ENCODE assay signal across 10 mouse cellular contexts in the genomic region with DNA sequence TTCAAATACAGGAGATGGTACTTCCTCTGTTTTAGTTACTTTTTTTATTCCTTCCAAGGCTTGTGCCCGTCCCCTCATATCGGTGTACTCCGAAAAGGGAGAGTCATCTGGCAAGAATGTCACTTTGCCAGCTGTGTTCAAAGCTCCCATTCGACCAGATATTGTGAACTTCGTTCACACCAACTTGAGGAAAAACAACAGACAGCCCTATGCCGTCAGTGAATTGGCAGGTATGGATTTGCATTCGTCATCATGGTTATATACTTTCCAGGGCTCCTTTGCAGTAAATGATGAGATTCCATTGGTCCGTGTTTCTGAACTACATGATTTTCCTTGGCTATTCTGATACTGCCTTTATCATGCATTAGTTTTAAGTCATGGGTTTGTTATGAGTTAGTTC. TPM values are rescaled to one million over a fixed set of nuclear protein-coding genes. Genes with fewer than 3 reads are reported as not detected.
A peak's percentile ranks its signal among the peaks of the same experiment; 100 is the strongest.
DNase-seq lines count a peak whose midpoint lies in the region; ATAC-seq and TF ChIP-seq lines count a peak whose summit lies in the region.
"Had no signal": no experiment of that assay in that cellular context is flagged by ENCODE, and none has a peak within 500 bp of the region (broad histone marks: within the 10 kb centered on the region; RNA-seq: fewer than 3 reads in every experiment).

No protein-coding gene starts in this region.

- H3K4me3 ChIP-seq in left cerebral cortex, adult 2 months, result peak overlapping the region; percentile 97
- peak overlapping the region; percentile 94; the same call in 1 of the 2 replicates for H3K4me3 ChIP-seq in embryonic facial prominence, embryonic 12.5 days
- peak overlapping the region; percentile 66 for H3K4me3 ChIP-seq in intestine, embryonic 16.5 days (ENCODE audit: low read length)
- peak overlapping the region; percentile 73; the same call in 1 of the 2 replicates for H3K4me3 ChIP-seq in neural tube, embryonic 14.5 days (ENCODE audit: low read depth, low read length)

- WGBS in embryonic facial prominence, embryonic 12.5 days, result 73% methylated on average over 8 of the region's 8 CpGs
- 49% methylated on average over 8 of the region's 8 CpGs for WGBS in intestine, embryonic 16.5 days
- WGBS in neural tube, embryonic 14.5 days, result 71% methylated on average over 8 of the region's 8 CpGs

- H3K36me3 ChIP-seq in embryonic facial prominence, embryonic 12.5 days, result peaks cover 38% of the 10 kb centered on the region
- peaks cover 16% of the 10 kb centered on the region for H3K36me3 ChIP-seq in intestine, embryonic 16.5 days (ENCODE audit: control insufficient read depth, insufficient read depth, low read length)
- H3K36me3 ChIP-seq in neural tube, embryonic 14.5 days (ENCODE audit: control insufficient read depth, insufficient read depth, low read length), result peaks cover 38% of the 10 kb centered on the region

- peak overlapping the region; percentile 83 for H3K4me2 ChIP-seq in embryonic facial prominence, embryonic 12.5 days (replicated peaks)
- peak overlapping the region; percentile 76 for H3K4me2 ChIP-seq in intestine, embryonic 16.5 days (ENCODE audit: low read depth, low read length)
- H3K4me2 ChIP-seq in neural tube, embryonic 14.5 days (ENCODE audit: low read depth, low read length), result peak overlapping the region; percentile 94; the same call in 1 of the 2 replicates

- H3K9me3 ChIP-seq in embryonic facial prominence, embryonic 12.5 days, result no peaks in the 10 kb centered on the region
- H3K9me3 ChIP-seq in intestine, embryonic 16.5 days (ENCODE audit: control insufficient read depth, low read length), result no peaks in the 10 kb centered on the region
- no peaks in the 10 kb centered on the region for H3K9me3 ChIP-seq in neural tube, embryonic 14.5 days (ENCODE audit: control insufficient read depth, low read length)

- H3K9ac ChIP-seq in embryonic facial prominence, embryonic 12.5 days, result peak overlapping the region; percentile 88; the same call in 1 of the 2 replicates
- peak overlapping the region; percentile 43 for H3K9ac ChIP-seq in intestine, embryonic 16.5 days (ENCODE audit: low read depth, low read length)
- H3K9ac ChIP-seq in neural tube, embryonic 14.5 days (replicated peaks; ENCODE audit: low read depth, low read length), result no peak overlapping the region

- no peak for TF ChIP-seq CTCF in left cerebral cortex, adult 2 months (IDR thresholded peaks at IDR 0.05)

- no peaks in the 10 kb centered on the region for H3K27me3 ChIP-seq in embryonic facial prominence, embryonic 12.5 days
- no peaks in the 10 kb centered on the region for H3K27me3 ChIP-seq in intestine, embryonic 16.5 days (replicated peaks; ENCODE audit: control insufficient read depth, insufficient read depth, low read length)
- H3K27me3 ChIP-seq in neural tube, embryonic 14.5 days (ENCODE audit: control insufficient read depth, insufficient read depth, low read length), result no peaks in the 10 kb centered on the region

- no peak for ATAC-seq in embryonic facial prominence, embryonic 12.5 days (ENCODE audit: insufficient number of reproducible peaks, insufficient read depth, low FRiP score, low TSS enrichment)
- ATAC-seq in intestine, embryonic 16.5 days, result no peak
- ATAC-seq in neural tube, embryonic 14.5 days (ENCODE audit: low read depth), result no peak
- no peak for ATAC-seq in activated CD4-positive, CD25-positive, alpha-beta regulatory T cell, adult 4 months

- DNase-seq in left cerebral cortex, adult 2 months (ENCODE audit: extremely low spot score in 1 of 2, low spot score in 2 of 2), result no peak
- DNase-seq in left cerebral cortex, adult 9 months (ENCODE audit: low spot score in 2 of 2), result no peak
- no peak for DNase-seq in thymus, postnatal 25 days
- no peak for DNase-seq in cerebellum, adult 18-20 months

- H3K27ac ChIP-seq in left cerebral cortex, adult 2 months, result no peak overlapping the region
- H3K27ac ChIP-seq in embryonic facial prominence, embryonic 12.5 days, result no peak overlapping the region
- H3K27ac ChIP-seq in intestine, embryonic 16.5 days (ENCODE audit: low read length), result no peak overlapping the region
- no peak overlapping the region for H3K27ac ChIP-seq in neural tube, embryonic 14.5 days (ENCODE audit: low read depth, low read length)

- intact Hi-C loops in left cerebral cortex, adult 2 months (cut with DNase I), result loop anchor here (10.0 kb wide), 1 partner anchor 560 kb away; a partner anchor contains a TSS

- peaks cover 17% of the 10 kb centered on the region for H3K4me1 ChIP-seq in embryonic facial prominence, embryonic 12.5 days
- peaks cover 23% of the 10 kb centered on the region; the same call in 1 of the 2 replicates for H3K4me1 ChIP-seq in intestine, embryonic 16.5 days (ENCODE audit: control insufficient read depth, insufficient read depth, low read length)
- peaks cover 17% of the 10 kb centered on the region for H3K4me1 ChIP-seq in neural tube, embryonic 14.5 days (ENCODE audit: control insufficient read depth, insufficient read depth, low read length)

RNA-seq across cellular contexts. Expression of a gene that starts 1.6 kb away (rescaled TPM):
- 100 to 1,000 TPM; 517 to 522 TPM for total RNA-seq in left cerebral cortex, adult 2 months (2021)
- polyA plus RNA-seq in embryonic facial prominence, embryonic 12.5 days (2016; fragmentation: Nextera tagmentation; extraction: Ambion mirVana), result 1,066 and 1,135 TPM in 2 replicates
- 1,062 and 1,181 TPM in 2 replicates for polyA plus RNA-seq in intestine, embryonic 16.5 days (2015; fragmentation: Nextera tagmentation; extraction: Ambion mirVana)
- polyA plus RNA-seq in neural tube, embryonic 14.5 days (2014; fragmentation: Nextera tagmentation; extraction: Ambion mirVana), result 628 and 681 TPM in 2 replicates
- 1,000 to 10,000 TPM; 3,242 to 3,314 TPM for polyA plus RNA-seq in activated CD4-positive, CD25-positive, alpha-beta regulatory T cell, adult 4 months (2017; shearing (Covaris generic))

RNA-seq across cellular contexts. Expression of a gene that starts 1.9 kb away (rescaled TPM):
- 1 to 10 TPM; 3.8 to 4.4 TPM for total RNA-seq in left cerebral cortex, adult 2 months (2021)
- 24.4 and 27.8 TPM in 2 replicates for polyA plus RNA-seq in embryonic facial prominence, embryonic 12.5 days (2016; fragmentation: Nextera tagmentation; extraction: Ambion mirVana)
- 17.3 and 22.0 TPM in 2 replicates for polyA plus RNA-seq in intestine, embryonic 16.5 days (2015; fragmentation: Nextera tagmentation; extraction: Ambion mirVana)
- 6.0 TPM in 2 replicates for polyA plus RNA-seq in neural tube, embryonic 14.5 days (2014; fragmentation: Nextera tagmentation; extraction: Ambion mirVana)
- polyA plus RNA-seq in activated CD4-positive, CD25-positive, alpha-beta regulatory T cell, adult 4 months (2017; shearing (Covaris generic)), result 1 to 10 TPM; 5.6 to 7.7 TPM

RNA-seq across cellular contexts. Expression of a gene that starts 4.3 kb away (rescaled TPM):
- 10 to 100 TPM; 20.5 to 21.6 TPM for total RNA-seq in left cerebral cortex, adult 2 months (2021)
- polyA plus RNA-seq in embryonic facial prominence, embryonic 12.5 days (2016; fragmentation: Nextera tagmentation; extraction: Ambion mirVana), result 28.9 and 29.5 TPM in 2 replicates
- 36.2 and 36.5 TPM in 2 replicates for polyA plus RNA-seq in intestine, embryonic 16.5 days (2015; fragmentation: Nextera tagmentation; extraction: Ambion mirVana)
- 27.9 and 29.0 TPM in 2 replicates for polyA plus RNA-seq in neural tube, embryonic 14.5 days (2014; fragmentation: Nextera tagmentation; extraction: Ambion mirVana)
- polyA plus RNA-seq in activated CD4-positive, CD25-positive, alpha-beta regulatory T cell, adult 4 months (2017; shearing (Covaris generic)), result 10 to 100 TPM; 52.3 to 56.8 TPM

RNA-seq across cellular contexts. Expression of a gene that starts 57.8 kb away (rescaled TPM):
- total RNA-seq in left cerebral cortex, adult 2 months (2021), result not detected
- polyA plus RNA-seq in embryonic facial prominence, embryonic 12.5 days (2016; fragmentation: Nextera tagmentation; extraction: Ambion mirVana), result not detected in 2 replicates
- 0.15 and 0.40 TPM in 2 replicates for polyA plus RNA-seq in intestine, embryonic 16.5 days (2015; fragmentation: Nextera tagmentation; extraction: Ambion mirVana)
- polyA plus RNA-seq in neural tube, embryonic 14.5 days (2014; fragmentation: Nextera tagmentation; extraction: Ambion mirVana), result 0.19 TPM in 1 of 2 replicates, not detected in the other
- not detected for polyA plus RNA-seq in activated CD4-positive, CD25-positive, alpha-beta regulatory T cell, adult 4 months (2017; shearing (Covaris generic))
- total RNA-seq: left cerebral cortex, adult 18-20 months had no signal
- polyA plus RNA-seq: spleen, adult 2 months had no signal
